Mouse (Mus musculus) hindbrain, embryonic 16.5 days (tissue): ENCODE results near the gene Zfp692. TPM values are rescaled to one million over a fixed set of nuclear protein-coding genes. Genes with fewer than 3 reads are reported as not detected.
"Not testable (repeated sequence)": the region's sequence is repeated elsewhere in the genome, so short reads cannot be mapped to it uniquely, and the experiment has no call there.

Experiments
- ATAC-seq: fragments of 200-750 bp; cut with Nextera tagmentation; 2 replicates; pipeline ENCODE4 v1.8.0; 2017; ENCODE audit warnings: moderate TSS enrichment, moderate library complexity
- H3K27ac ChIP-seq: fragments of 300-500 bp; sonication (generic); 2 replicates; pipeline ENCODE4 v1.5.1; 2014; ENCODE audit warnings: low read depth, mild to moderate bottlenecking, control low read depth, low read length, moderate library complexity
- H3K27me3 ChIP-seq: fragments of 300-500 bp; sonication (generic); replicated peaks from 2 replicates; pipeline ENCODE4 v1.6.1; 2014; ENCODE audit warnings: low read length; ENCODE audit not compliant: control insufficient read depth, insufficient read depth
- H3K36me3 ChIP-seq: fragments of 300-500 bp; sonication (generic); 2 replicates; pipeline ENCODE4 v1.6.1; 2014; ENCODE audit warnings: mild to moderate bottlenecking, low read length, moderate library complexity, mixed read lengths; ENCODE audit not compliant: control insufficient read depth, insufficient read depth
- H3K4me1 ChIP-seq: fragments of 300-500 bp; sonication (generic); 2 replicates; pipeline ENCODE4 v1.6.1; 2014; ENCODE audit warnings: low read depth, low read length; ENCODE audit not compliant: control insufficient read depth, insufficient read depth
- H3K4me2 ChIP-seq: fragments of 300-500 bp; sonication (generic); 2 replicates; pipeline ENCODE4 v1.6.1; 2014; ENCODE audit warnings: mild to moderate bottlenecking, low read length, control low read depth, moderate library complexity
- H3K4me3 ChIP-seq: fragments of 300-500 bp; sonication (generic); 2 replicates; pipeline ENCODE4 v1.5.1; 2014; ENCODE audit warnings: mild to moderate bottlenecking, low read length, control low read depth, moderate library complexity
- H3K9ac ChIP-seq: fragments of 300-500 bp; sonication (generic); 2 replicates; pipeline ENCODE4 v1.6.1; 2014; ENCODE audit warnings: low read depth, mild to moderate bottlenecking, control low read depth, low read length, moderate library complexity
- H3K9me3 ChIP-seq: fragments of 300-500 bp; sonication (generic); 2 replicates; pipeline ENCODE4 v1.6.1; 2014; ENCODE audit warnings: mild to moderate bottlenecking, low read length, moderate library complexity; ENCODE audit not compliant: control insufficient read depth
- WGBS: fragments of 180-500 bp; shearing (Covaris S2); extraction: QIAGEN DNeasy Blood & Tissue Kit; methylation state at CpG from one replicate; pipeline ENCODE4 v1.1.7; 2014; 5-methylcytosine and 5-hydroxymethylcytosine counted together
- polyA plus RNA-seq: library from polyadenylated mRNA; unstranded; fragments of >200 nt; fragmentation: Nextera tagmentation; extraction: Ambion mirVana; gene quantifications from 2 replicates; pipeline ENCODE4 v1.2.1, GENCODE M21; 2015

Gene Zfp692
- polyA plus RNA-seq, 1 experiment from 2014 or later: 30.1 TPM

DNA sequence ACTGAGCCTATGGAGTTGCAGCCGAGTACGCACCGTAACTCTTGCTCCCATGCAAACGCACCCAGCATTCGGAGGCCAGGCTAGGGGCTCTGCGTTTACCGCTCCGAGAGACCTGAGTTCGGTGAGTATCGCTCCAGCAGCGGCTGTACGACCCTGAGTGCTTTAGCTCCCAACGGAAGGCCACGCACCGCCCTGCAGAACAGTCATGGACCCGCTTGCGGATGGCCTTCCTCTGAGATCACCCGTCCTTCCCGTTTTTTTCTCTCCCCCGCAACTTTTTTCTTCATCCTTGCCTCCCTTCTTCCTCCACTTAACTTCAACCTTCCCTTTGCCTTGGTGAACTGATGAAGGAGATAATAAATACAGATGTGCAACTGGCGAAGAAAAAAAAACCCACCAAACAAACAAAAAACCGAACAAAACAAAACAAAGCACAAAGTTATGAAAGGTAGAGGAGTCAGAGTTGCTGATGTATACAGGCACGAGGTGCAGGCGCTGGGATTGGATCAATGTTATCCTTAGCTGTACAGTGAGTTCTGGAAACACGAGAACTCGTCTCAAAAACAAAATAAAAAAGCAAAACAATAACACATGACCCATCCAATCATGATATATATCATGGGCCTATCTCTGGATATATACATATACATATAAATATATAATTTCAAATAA, 4.0 kb upstream of the Zfp692 start:
- peak overlapping the region; percentile 66 for H3K4me2 ChIP-seq
- no peaks in the 10 kb centered on the region for H3K27me3 ChIP-seq
- H3K4me3 ChIP-seq: peak overlapping the region; percentile 57
- H3K9me3 ChIP-seq: no peaks in the 10 kb centered on the region
- peaks cover 15% of the 10 kb centered on the region for H3K4me1 ChIP-seq
- H3K36me3 ChIP-seq: no peaks in the 10 kb centered on the region
- peak overlapping the region; percentile 60 for H3K9ac ChIP-seq
- H3K27ac ChIP-seq: peak overlapping the region; percentile 90
- ATAC-seq: peak; percentile 43
- WGBS: under 1% methylated on average over 26 of the region's 26 CpGs

DNA sequence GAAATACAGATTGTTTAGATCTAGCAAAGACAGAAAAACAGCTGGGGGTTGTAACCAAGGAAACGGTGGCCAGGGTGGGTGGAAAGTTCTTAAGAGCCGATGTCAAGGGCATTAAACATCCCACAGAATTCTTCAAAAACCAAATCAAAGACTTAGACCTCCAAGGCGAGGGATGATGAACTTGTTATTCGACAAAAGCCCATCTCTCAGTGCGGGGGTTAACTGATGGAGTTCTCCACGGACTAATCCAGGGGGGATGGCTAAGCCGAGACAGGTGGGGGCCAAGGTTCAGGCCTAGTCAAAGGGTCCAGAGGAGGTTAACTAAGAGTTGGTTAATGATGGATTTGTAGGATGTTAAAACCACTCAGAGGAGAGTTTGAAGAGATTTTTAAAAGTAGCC, 3.3 kb upstream of the Zfp692 start:
- H3K9me3 ChIP-seq: no peaks in the 10 kb centered on the region
- no peaks in the 10 kb centered on the region for H3K36me3 ChIP-seq
- peaks cover 18% of the 10 kb centered on the region for H3K4me1 ChIP-seq
- H3K9ac ChIP-seq: peak overlapping the region; percentile 27; the same call in 1 of the 2 replicates
- peak overlapping the region; percentile 32 for H3K4me3 ChIP-seq
- peak overlapping the region; percentile 68 for H3K4me2 ChIP-seq
- no peaks in the 10 kb centered on the region for H3K27me3 ChIP-seq
- no peak overlapping the region for H3K27ac ChIP-seq
- ATAC-seq: no peak
- 10% methylated on average over 7 of the region's 7 CpGs for WGBS

DNA sequence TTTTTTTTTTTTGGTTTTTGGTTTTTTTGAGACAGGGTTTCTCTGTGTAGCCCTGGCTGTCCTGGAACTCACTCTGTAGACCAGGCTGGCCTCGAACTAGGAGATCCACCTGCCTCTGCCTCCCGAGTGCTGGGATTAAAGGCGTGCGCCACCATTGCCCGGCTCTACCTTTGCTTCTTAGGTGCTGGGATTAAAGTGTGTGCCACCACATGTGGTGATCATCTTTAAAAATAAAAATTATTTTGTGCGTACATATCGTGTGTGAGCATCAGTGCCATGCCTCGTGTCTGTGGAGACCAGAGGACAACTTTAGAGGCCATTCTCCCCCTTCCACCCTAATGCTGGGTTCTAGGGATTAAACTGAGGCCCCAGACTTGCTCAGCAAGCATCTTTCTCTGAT, 1.6 kb upstream of the Zfp692 start:
- 92% methylated on average over 8 of the region's 8 CpGs for WGBS

DNA sequence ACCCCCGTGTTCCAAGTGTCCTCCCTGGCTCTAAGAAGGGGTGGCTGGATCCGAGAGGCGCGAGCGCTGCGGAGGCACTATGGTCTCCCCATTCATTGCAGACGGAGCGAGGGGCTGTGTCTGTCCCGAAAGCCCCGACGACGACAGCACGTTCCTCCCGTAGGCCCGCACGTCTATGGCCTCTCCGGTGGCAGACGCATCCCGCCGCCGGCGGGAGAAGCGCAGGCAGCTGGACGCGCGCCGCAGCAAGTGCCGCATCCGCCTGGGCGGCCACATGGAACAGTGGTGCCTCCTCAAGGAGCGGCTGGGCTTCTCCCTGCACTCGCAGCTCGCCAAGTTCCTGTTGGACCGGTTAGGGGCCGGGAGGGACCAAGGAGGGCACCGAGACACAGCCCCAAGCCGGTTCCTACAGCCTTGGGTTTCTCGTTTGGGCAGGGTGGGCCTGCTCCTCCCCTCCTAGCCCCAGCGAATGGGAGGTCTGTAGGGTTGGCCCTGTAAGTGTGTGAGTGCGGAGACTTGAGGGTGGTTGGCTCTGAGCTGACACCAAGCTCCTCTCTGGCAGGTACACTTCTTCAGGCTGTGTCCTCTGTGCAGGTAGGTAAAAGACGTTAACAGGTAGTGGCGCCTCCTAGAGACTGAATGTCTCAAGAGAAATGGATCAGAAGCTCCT, 677 bp downstream of the Zfp692 start:
- under 1% methylated on average over 40 of the region's 42 CpGs for WGBS
- H3K4me1 ChIP-seq: peaks cover 18% of the 10 kb centered on the region

More for the DNA sequence above, 1.6 kb upstream of the Zfp692 start:
- H3K27me3 ChIP-seq, H3K9me3 ChIP-seq, H3K9ac ChIP-seq, H3K36me3 ChIP-seq, ATAC-seq, H3K4me3 ChIP-seq, H3K27ac ChIP-seq, H3K4me2 ChIP-seq: not testable (repeated sequence)
- H3K4me1 ChIP-seq: peaks cover 18% of the 10 kb centered on the region

DNA sequence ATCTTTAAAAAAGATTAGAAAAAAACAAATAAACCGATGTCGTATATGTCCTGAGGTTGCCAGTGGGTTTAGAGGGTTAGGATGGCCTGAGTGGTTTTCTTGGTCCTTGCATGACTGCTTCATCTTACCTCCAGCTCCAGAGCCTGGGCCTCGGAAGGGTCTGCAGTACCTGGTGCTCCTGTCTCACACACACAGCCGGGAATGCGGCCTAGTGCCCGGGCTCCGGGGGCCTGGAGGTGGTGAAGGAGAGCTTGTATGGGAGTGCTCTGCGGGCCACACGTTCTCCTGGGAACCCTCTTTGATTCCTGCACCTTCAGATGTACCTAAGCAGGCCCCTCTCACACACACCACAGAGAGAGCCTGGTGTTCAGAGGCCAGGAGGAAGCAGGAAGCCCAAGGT, 1.8 kb downstream of the Zfp692 start:
- Histone ChIP-seq H3K27ac (no peak overlapping the region), H3K4me1 (peaks cover 15% of the 10 kb centered on the region), H3K36me3 (no peaks in the 10 kb centered on the region), H3K9me3 (no peaks in the 10 kb centered on the region), H3K4me2 (no peak overlapping the region), H3K4me3 (no peak overlapping the region), H3K27me3 (no peaks in the 10 kb centered on the region), H3K9ac (no peak overlapping the region)
- ATAC-seq: no peak
- 96% methylated on average over 9 of the region's 9 CpGs for WGBS

More for the DNA sequence above, 677 bp downstream of the Zfp692 start:
- no peaks in the 10 kb centered on the region for H3K27me3 ChIP-seq
- peak overlapping the region; percentile 63 for H3K4me3 ChIP-seq
- ATAC-seq: peak; percentile 55
- peak overlapping the region; percentile 85 for H3K27ac ChIP-seq
- H3K4me2 ChIP-seq: peak overlapping the region; percentile 95
- no peaks in the 10 kb centered on the region for H3K36me3 ChIP-seq
- H3K9ac ChIP-seq: peak overlapping the region; percentile 77
- no peaks in the 10 kb centered on the region for H3K9me3 ChIP-seq

DNA sequence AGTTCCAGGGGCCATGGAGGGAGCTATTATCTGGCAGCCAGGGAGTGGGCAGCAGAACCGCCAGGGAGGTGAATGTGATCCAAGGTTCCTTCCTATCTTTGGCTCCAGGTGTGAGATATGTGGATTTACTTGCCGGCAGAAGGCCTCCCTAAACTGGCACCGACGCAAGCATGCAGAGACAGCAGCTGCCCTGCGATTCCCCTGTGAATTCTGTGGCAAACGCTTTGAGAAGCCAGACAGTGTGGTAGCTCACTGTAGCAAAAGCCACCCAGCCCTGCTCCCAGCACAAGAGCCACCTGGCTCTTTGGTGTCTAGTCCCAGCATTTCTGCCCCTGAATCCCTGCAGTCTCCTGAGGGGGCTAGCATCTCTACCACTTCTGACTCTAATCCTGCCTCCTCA, 7.2 kb downstream of the Zfp692 start:
- 0 out of 2 replicates have a peak, but pooled peaks cover 3% of the 10 kb centered on the region for H3K36me3 ChIP-seq

DNA sequence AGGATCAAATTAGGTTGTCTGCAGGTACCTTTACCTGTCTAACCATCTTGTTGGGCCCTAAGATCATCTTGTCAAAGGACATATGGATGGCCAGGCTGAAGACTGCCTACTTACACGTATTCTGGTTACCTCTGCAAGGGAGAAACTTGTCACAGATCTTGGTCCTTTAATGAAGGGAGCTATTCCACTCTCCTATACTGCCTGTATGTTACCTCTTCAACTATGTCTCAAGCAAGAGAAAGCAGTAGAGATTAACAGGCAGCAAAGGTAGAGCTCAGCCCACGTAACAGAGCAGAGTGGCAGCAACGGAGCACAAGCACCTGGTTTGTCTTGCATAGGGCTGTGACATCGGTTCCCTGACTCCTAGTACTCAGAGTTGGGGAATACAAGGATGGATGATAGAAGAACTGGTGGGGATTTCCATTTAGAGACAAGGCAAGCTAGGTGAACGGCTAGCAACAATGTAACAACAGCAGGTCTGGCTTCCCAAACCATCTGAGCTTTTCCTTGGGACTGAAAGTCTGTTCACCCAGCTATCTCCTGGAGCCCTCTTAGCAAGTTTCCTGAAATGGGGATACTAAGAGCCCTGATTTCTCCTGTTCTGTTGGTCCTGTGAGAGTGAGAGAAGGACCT, 8.8 kb downstream of the Zfp692 start:
- no peak for ATAC-seq
- H3K9me3 ChIP-seq: no peaks in the 10 kb centered on the region
- 95% methylated on average over 5 of the region's 5 CpGs for WGBS
- H3K4me3 ChIP-seq: no peak overlapping the region
- H3K4me2 ChIP-seq: no peak overlapping the region
- 0 out of 2 replicates have a peak, but pooled peaks cover 3% of the 10 kb centered on the region for H3K36me3 ChIP-seq
- H3K9ac ChIP-seq: no peak overlapping the region
- H3K27me3 ChIP-seq: no peaks in the 10 kb centered on the region
- H3K27ac ChIP-seq: no peak overlapping the region
- H3K4me1 ChIP-seq: no peaks in the 10 kb centered on the region

More for the DNA sequence above, 7.2 kb downstream of the Zfp692 start:
- H3K4me3 ChIP-seq: no peak overlapping the region
- no peak overlapping the region for H3K9ac ChIP-seq
- no peak overlapping the region for H3K27ac ChIP-seq
- H3K4me2 ChIP-seq: no peak overlapping the region
- WGBS: 59% methylated on average over 6 of the region's 6 CpGs
- ATAC-seq: no peak
- H3K27me3 ChIP-seq: no peaks in the 10 kb centered on the region
- no peaks in the 10 kb centered on the region for H3K9me3 ChIP-seq
- H3K4me1 ChIP-seq: no peaks in the 10 kb centered on the region

DNA sequence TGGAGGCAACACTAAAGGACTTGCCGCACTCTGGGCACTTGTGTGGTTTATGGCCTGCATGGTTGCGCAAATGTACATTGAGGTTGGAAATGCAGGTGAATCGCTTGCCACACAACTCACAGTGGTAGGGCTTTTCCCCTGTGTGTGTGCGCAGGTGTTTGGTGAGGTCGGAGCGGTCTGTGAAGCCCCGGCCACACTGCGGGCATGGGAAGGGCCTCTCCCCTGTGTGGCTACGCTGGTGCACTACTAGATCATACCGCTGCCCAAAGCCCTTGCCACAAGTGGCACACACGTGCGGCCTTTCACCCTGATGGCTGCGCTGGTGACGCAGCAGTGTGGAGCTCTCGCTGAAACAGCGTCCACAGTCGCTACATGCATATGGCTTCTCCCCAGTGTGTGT, 9.5 kb downstream of the Zfp692 start:
- no peak overlapping the region for H3K4me3 ChIP-seq
- ATAC-seq: no peak
- 0 out of 2 replicates have a peak, but pooled peaks cover 3% of the 10 kb centered on the region for H3K36me3 ChIP-seq
- no peak overlapping the region for H3K9ac ChIP-seq
- no peaks in the 10 kb centered on the region for H3K9me3 ChIP-seq
- H3K27ac ChIP-seq: no peak overlapping the region
- H3K4me2 ChIP-seq: no peak overlapping the region
- no peaks in the 10 kb centered on the region; the same call in 1 of the 2 replicates for H3K4me1 ChIP-seq
- 83% methylated on average over 17 of the region's 17 CpGs for WGBS
- no peaks in the 10 kb centered on the region for H3K27me3 ChIP-seq

DNA sequence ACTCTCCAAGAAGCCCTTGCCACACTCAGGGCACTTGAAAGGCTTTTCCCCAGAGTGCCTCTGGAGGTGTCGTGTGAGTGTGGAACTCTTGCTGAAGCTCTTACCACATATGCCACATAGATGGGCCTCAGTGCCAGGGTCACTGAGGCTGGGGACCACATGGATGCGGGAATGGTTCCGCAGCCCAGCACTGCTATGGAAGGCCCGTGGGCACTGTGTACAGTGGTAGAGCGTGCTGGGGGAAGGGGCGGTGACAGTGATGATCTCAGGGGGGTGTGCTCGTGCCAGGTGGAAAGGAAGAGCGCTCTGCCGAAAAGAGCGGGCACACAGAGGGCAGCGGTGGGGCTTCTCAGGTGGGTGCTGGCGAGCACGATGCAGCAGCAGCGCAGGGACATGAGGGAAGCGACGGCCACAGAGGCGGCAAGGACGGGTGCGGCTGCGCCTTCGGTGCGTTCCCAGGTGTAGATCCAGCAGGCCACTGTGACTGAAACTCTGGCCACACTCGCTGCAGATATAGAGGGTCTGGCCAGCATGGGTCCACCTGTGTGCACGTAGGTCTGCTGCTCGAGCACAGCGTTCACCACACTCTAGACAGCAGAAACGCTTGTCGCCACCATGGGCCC, 10.0 kb downstream of the Zfp692 start:
- H3K36me3 ChIP-seq: 0 out of 2 replicates have a peak, but pooled peaks cover 3% of the 10 kb centered on the region
- no peak overlapping the region for H3K4me2 ChIP-seq
- H3K27ac ChIP-seq: no peak overlapping the region
- H3K4me1 ChIP-seq: peaks cover 3% of the 10 kb centered on the region
- no peak overlapping the region for H3K4me3 ChIP-seq
- no peak overlapping the region for H3K9ac ChIP-seq
- ATAC-seq: no peak
- H3K27me3 ChIP-seq: no peaks in the 10 kb centered on the region
- no peaks in the 10 kb centered on the region for H3K9me3 ChIP-seq
- WGBS: 73% methylated on average over 28 of the region's 28 CpGs
